11 mouse cellular contexts compared by ENCODE assay signal in the genomic region with DNA sequence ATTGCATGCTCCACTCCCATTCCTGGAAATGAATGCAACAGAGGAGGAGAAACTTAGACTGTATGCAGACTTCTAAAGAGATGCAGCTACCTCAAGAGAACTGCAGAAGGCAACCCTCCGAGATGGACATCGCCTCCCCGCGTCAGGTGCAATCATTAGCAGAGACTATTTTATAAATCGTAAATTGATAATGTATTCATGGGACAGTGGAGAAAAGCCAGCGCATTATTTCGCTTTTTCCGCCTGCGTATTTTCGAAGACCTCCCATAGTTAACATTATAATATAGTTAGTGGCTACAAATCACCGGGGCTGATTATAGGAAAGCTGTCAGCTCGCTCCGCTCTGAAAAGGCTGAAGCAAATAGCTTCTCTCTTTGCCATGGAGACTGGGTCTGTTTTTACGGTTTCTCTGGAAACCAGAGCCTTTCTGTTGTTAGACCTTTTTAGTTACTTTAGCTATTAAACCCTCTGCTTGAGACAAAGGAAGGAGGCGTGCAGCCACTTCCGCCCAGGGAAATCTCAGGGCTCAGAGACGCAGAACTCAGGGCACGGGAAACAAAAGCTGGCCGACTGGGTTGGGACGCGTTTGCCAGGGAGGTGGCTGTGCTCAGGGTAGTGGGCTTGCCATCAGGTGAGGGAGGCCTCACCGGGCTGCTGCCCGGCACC.
DNase-seq lines count a peak whose midpoint lies in the region; ATAC-seq lines count a peak whose summit lies in the region.
"Had no signal": no experiment of that assay in that cellular context is flagged by ENCODE, and none has a peak within 500 bp of the region (broad histone marks: within the 10 kb centered on the region; RNA-seq: fewer than 3 reads in every experiment).

No protein-coding gene starts in this region.

- peak; percentile 60 for DNase-seq in embryo, embryonic 11 days
- DNase-seq in layer of hippocampus, postnatal 10 days (ENCODE audit: low spot score in 2 of 2): peak; percentile 13 to 30
- peak; percentile 53 for DNase-seq in neural tube, embryonic 11.5 days (ENCODE audit: low spot score)
- no peak for DNase-seq in heart, postnatal 36 days
- DNase-seq in gastrocnemius, postnatal 10 days: no peak
- no peak for DNase-seq in adrenal gland, adult (ENCODE audit: inconsistent age in 2 of 2, low spot score in 1 of 2)
- DNase-seq: adrenal gland, postnatal 10 days; cerebellum, postnatal 14 days; kidney, adult 11 months had no signal

- intact Hi-C loops in heart, postnatal 36 days (cut with DNase I): no loop called here

- peak overlapping the region; percentile 19 for H3K4me3 ChIP-seq in forebrain, embryonic 13.5 days
- H3K4me3 ChIP-seq in neural tube, embryonic 11.5 days (ENCODE audit: low read depth, low read length): peak overlapping the region; percentile 10; the same call in 1 of the 2 replicates
- H3K4me3 ChIP-seq in intestine, embryonic 16.5 days (ENCODE audit: low read length): no peak overlapping the region

- peak overlapping the region; percentile 54 for H3K9ac ChIP-seq in forebrain, embryonic 13.5 days
- peak overlapping the region; percentile 42 for H3K9ac ChIP-seq in neural tube, embryonic 11.5 days (ENCODE audit: low read length)
- H3K9ac ChIP-seq in intestine, embryonic 16.5 days (ENCODE audit: low read depth, low read length): no peak overlapping the region

- peaks cover 54% of the 10 kb centered on the region for H3K27me3 ChIP-seq in forebrain, embryonic 13.5 days
- H3K27me3 ChIP-seq in neural tube, embryonic 11.5 days (ENCODE audit: control insufficient read depth, insufficient read depth, low read length): peaks cover 3% of the 10 kb centered on the region; the same call in 1 of the 2 replicates
- no peaks in the 10 kb centered on the region for H3K27me3 ChIP-seq in intestine, embryonic 16.5 days (replicated peaks; ENCODE audit: control insufficient read depth, insufficient read depth, low read length)

- WGBS in forebrain, embryonic 13.5 days: 6% methylated on average over 23 of the region's 23 CpGs
- WGBS in neural tube, embryonic 11.5 days: 31% methylated on average over 23 of the region's 23 CpGs
- WGBS in intestine, embryonic 16.5 days: 61% methylated on average over 23 of the region's 23 CpGs

- peak overlapping the region; percentile 84 for H3K27ac ChIP-seq in forebrain, embryonic 13.5 days
- peak overlapping the region; percentile 27; the same call in 1 of the 2 replicates for H3K27ac ChIP-seq in neural tube, embryonic 11.5 days (ENCODE audit: low read depth, low read length)
- H3K27ac ChIP-seq in intestine, embryonic 16.5 days (ENCODE audit: low read length): no peak overlapping the region

- ATAC-seq in forebrain, embryonic 13.5 days: peak; percentile 71
- peak; percentile 69; the same call in 1 of the 2 replicates for ATAC-seq in neural tube, embryonic 11.5 days (ENCODE audit: insufficient read depth, low FRiP score, low TSS enrichment)
- ATAC-seq in intestine, embryonic 16.5 days: no peak

- no peaks in the 10 kb centered on the region for H3K9me3 ChIP-seq in forebrain, embryonic 13.5 days (replicated peaks)
- H3K9me3 ChIP-seq in neural tube, embryonic 11.5 days (ENCODE audit: control insufficient read depth, low read length): no peaks in the 10 kb centered on the region
- H3K9me3 ChIP-seq in intestine, embryonic 16.5 days (ENCODE audit: control insufficient read depth, low read length): no peaks in the 10 kb centered on the region

- peaks cover 55% of the 10 kb centered on the region for H3K4me1 ChIP-seq in forebrain, embryonic 13.5 days
- H3K4me1 ChIP-seq in neural tube, embryonic 11.5 days (ENCODE audit: control insufficient read depth, insufficient read depth, low read length): peaks cover 26% of the 10 kb centered on the region
- H3K4me1 ChIP-seq in intestine, embryonic 16.5 days (ENCODE audit: control insufficient read depth, insufficient read depth, low read length): no peaks in the 10 kb centered on the region; the same call in 1 of the 2 replicates

- no peaks in the 10 kb centered on the region for H3K36me3 ChIP-seq in forebrain, embryonic 13.5 days (ENCODE audit: poor library complexity, severe bottlenecking)
- H3K36me3 ChIP-seq in neural tube, embryonic 11.5 days (ENCODE audit: control insufficient read depth, insufficient read depth, low read length): no peaks in the 10 kb centered on the region
- H3K36me3 ChIP-seq in intestine, embryonic 16.5 days (ENCODE audit: control insufficient read depth, insufficient read depth, low read length): no peaks in the 10 kb centered on the region

- peak overlapping the region; percentile 52 for H3K4me2 ChIP-seq in forebrain, embryonic 13.5 days
- peak overlapping the region; percentile 32 for H3K4me2 ChIP-seq in neural tube, embryonic 11.5 days (ENCODE audit: low read depth)
- H3K4me2 ChIP-seq in intestine, embryonic 16.5 days (ENCODE audit: low read depth, low read length): no peak overlapping the region

Comparison
In these comparisons a context has a peak if more than half of its experiments do, and no peak if none do; other contexts are left out.
1. DNase-seq: peak in embryo, embryonic 11 days (single experiment), layer of hippocampus, postnatal 10 days (2 of 2) and neural tube, embryonic 11.5 days (single experiment); none in heart, postnatal 36 days (0 of 2), gastrocnemius, postnatal 10 days (single experiment) and adrenal gland, adult (0 of 2).